Mouse (Mus musculus) cerebellum, adult 2 months (tissue): ENCODE results near the gene Ksr2. TPM values are rescaled to one million over a fixed set of nuclear protein-coding genes. Genes with fewer than 3 reads are reported as not detected.

ENCODE experiments used
- DNase-seq, 2 experiments: peaks; one replicate each; pipeline ENCODE4 v3.0.0; 2021
- H3K27ac ChIP-seq: fragments of 200-500 bp; 2 replicates; pipeline ENCODE4 v1.5.1; 2012; ENCODE audit warnings: low read length, control low read depth, inconsistent platforms; ENCODE audit not compliant: insufficient read depth
- H3K27me3 ChIP-seq: fragments of 200-500 bp; 2 replicates; pipeline ENCODE4 v1.6.1; 2012; ENCODE audit warnings: inconsistent platforms, mild to moderate bottlenecking, low read length, moderate library complexity; ENCODE audit not compliant: control insufficient read depth, insufficient read depth
- H3K4me1 ChIP-seq: fragments of 200-500 bp; 2 replicates; pipeline ENCODE4 v1.6.1; 2011; ENCODE audit warnings: low read length; ENCODE audit not compliant: control insufficient read depth, insufficient read depth
- H3K4me3 ChIP-seq: fragments of 200-500 bp; replicated peaks from 2 replicates; pipeline ENCODE3; 2011; ENCODE audit warnings: mild to moderate bottlenecking, low read depth, low read length, control low read depth; ENCODE audit not compliant: insufficient read depth
- CTCF ChIP-seq: fragments of 200-500 bp; IDR thresholded peaks from 2 replicates; pipeline ENCODE4 v1.5.1; 2011; ENCODE audit warnings: low read depth, mild to moderate bottlenecking, control low read depth, low read length, moderate library complexity, borderline replicate concordance; ENCODE audit not compliant: insufficient read depth
- POLR2A ChIP-seq: fragments of 200-500 bp; IDR thresholded peaks from 2 replicates; pipeline ENCODE4 v1.6.1; 2011; ENCODE audit warnings: low read length, control low read depth, borderline replicate concordance; ENCODE audit not compliant: insufficient read depth
- WGBS: fragments of 180-500 bp; shearing (Covaris S2); methylation state at CpG from one replicate; pipeline ENCODE4 v1.1.7; 2018; 5-methylcytosine and 5-hydroxymethylcytosine counted together
- polyA plus RNA-seq: library from polyadenylated mRNA; depleted of rRNA; stranded (reverse); fragments of >200 nt; gene quantifications from 2 replicates; pipeline ENCODE4 v1.2.3, GENCODE M21; 2012; rRNA removed

The Ksr2 gene
- polyA plus RNA-seq, 1 experiment: 12.1 TPM

- WGBS: 79% methylated on average over 7 of the region's 7 CpGs
- Histone ChIP-seq H3K27ac (no peak overlapping the region), H3K27me3 (no peaks in the 10 kb centered on the region), H3K4me3 (no peak overlapping the region), H3K4me1 (no peaks in the 10 kb centered on the region)
- TF ChIP-seq POLR2A (no peak), CTCF (no peak)
- no peak for DNase-seq
Observed at GRCm38 (mm10) chr5:117820445-117820844, 406.6 kb downstream of the Ksr2 start.

DNA sequence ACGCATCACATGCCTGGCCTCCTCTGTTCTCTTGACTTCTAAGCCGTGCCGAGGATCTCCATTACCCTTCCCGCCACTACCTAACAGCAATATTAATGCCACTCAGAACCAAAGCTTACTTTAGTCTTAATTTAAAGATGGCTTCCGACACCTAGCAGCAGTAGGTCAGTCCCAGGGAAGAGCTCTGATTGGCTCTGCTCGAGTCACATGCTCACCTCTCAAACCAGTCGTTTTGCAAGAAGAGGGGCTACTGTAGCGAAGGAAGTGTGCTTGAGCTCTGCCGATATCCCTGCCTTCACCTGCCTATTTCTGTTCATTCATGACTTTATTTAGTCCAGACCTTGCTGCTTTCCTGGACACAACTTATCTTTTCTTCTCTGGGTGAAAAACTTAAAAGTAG is 410.0 kb downstream of the Ksr2 start:
- WGBS: 91% methylated on average over 9 of the region's 9 CpGs
- no peak for DNase-seq
- Histone ChIP-seq H3K27me3 (no peaks in the 10 kb centered on the region), H3K4me1 (no peaks in the 10 kb centered on the region), H3K4me3 (no peak overlapping the region), H3K27ac (no peak overlapping the region)
- TF ChIP-seq CTCF (no peak), POLR2A (no peak)

DNA sequence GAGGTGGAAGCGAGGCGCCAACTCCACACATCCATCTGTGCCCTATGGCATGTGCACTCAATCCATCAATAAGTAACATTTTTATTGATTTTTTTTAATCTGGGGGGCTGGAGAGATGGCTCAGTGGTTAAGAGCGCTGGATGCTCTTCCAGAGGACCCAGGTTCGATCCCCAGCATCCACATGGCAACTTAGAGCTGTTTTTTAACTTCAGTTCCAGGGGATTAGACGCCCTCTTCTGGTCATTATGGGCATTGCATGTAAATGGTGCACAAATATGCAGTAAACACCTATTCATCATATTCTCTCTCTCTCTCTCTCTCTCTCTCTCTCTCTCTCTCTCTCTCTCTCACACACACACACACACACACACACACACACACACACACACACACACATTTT is 410.7 kb downstream of the Ksr2 start:
- 80% methylated on average over 5 of the region's 5 CpGs for WGBS
- no peaks in the 10 kb centered on the region for H3K27me3 ChIP-seq
- H3K4me3 ChIP-seq: no peak overlapping the region

More for the DNA sequence above, 410.7 kb downstream of the Ksr2 start:
- TF ChIP-seq POLR2A (no peak), CTCF (peak; percentile 25; the same call in 1 of the 2 replicates)
- Histone ChIP-seq H3K4me1 (no peaks in the 10 kb centered on the region), H3K27ac (no peak overlapping the region)
- no peak for DNase-seq

Other genes with a start within 250 kb of the Ksr2 start
- 792 and 833 TPM in 2 replicates for gene Pebp1, start 126.4 kb upstream of the Ksr2 start, polyA plus RNA-seq
- 3.7 and 3.9 TPM in 2 replicates for gene Vsig10, start 94.9 kb upstream of the Ksr2 start, polyA plus RNA-seq
- gene Wsb2, start 56.7 kb upstream of the Ksr2 start, polyA plus RNA-seq: 235 and 238 TPM in 2 replicates
- gene Rfc5, start 25.0 kb upstream of the Ksr2 start, polyA plus RNA-seq: 9.9 and 10.4 TPM in 2 replicates